Mouse (Mus musculus) layer of hippocampus, postnatal 36 days (tissue): ENCODE data around the gene Susd1. TPM values are rescaled to one million over a fixed set of nuclear protein-coding genes. Genes with fewer than 3 reads are reported as not detected.

ENCODE experiments used
- DNase-seq, 2 experiments: peaks; one replicate each; pipeline ENCODE4 v3.0.0; 2022
- total RNA-seq, 2 experiments: library from RNA; stranded (reverse); gene quantifications; 2 replicates each; pipeline ENCODE4 v1.2.3; 2021

The Susd1 gene
- total RNA-seq, 2 experiments from 2014 or later: 6.3 to 8.2 TPM

- no peak for DNase-seq
Observed at GRCm38 (mm10) chr4:59282137-59282536, 156.3 kb downstream of the Susd1 start.

GRCm38 (mm10) chr4:59280876-59281275 is 157.6 kb downstream of the Susd1 start:
- DNase-seq: no peak

GRCm38 (mm10) chr4:59279111-59279510 is 159.3 kb downstream of the Susd1 start:
- DNase-seq: no peak

- DNase-seq: no peak
Observed at GRCm38 (mm10) chr4:59278410-59278809, 160.0 kb downstream of the Susd1 start.

- no peak for DNase-seq
Observed at GRCm38 (mm10) chr4:59277958-59278357, 160.5 kb downstream of the Susd1 start.

- no peak for DNase-seq
Observed at GRCm38 (mm10) chr4:59275956-59276355, 162.5 kb downstream of the Susd1 start.

GRCm38 (mm10) chr4:59275494-59275893 is 162.9 kb downstream of the Susd1 start:
- DNase-seq: no peak

- DNase-seq: no peak
Observed at GRCm38 (mm10) chr4:59274136-59274535, 164.3 kb downstream of the Susd1 start.

GRCm38 (mm10) chr4:59273342-59273741 is 165.1 kb downstream of the Susd1 start:
- no peak for DNase-seq

- no peak for DNase-seq
Observed at GRCm38 (mm10) chr4:59265631-59266030, 172.8 kb downstream of the Susd1 start.

- no peak for DNase-seq
Observed at GRCm38 (mm10) chr4:59265182-59265581, 173.3 kb downstream of the Susd1 start.

Other genes starting within 250 kb of the Susd1 start
- gene Ugcg, start 249.4 kb downstream of the Susd1 start, total RNA-seq: 10 to 100 TPM; 67.3 to 75.2 TPM
- 10 to 100 TPM; 35.1 to 39.8 TPM for gene Ptbp3, start 110.7 kb upstream of the Susd1 start, total RNA-seq
- gene Hsdl2, start 142.9 kb upstream of the Susd1 start, total RNA-seq: 10 to 100 TPM; 28.2 to 29.0 TPM
- gene E130308A19Rik, start 187.6 kb upstream of the Susd1 start, total RNA-seq: 10 to 100 TPM; 12.6 to 15.9 TPM